Mouse (Mus musculus) brain, embryonic 14.5 days (tissue): ENCODE results near the gene Fam192a.

Experiments
- CTCF ChIP-seq: fragments of 200-500 bp; IDR thresholded peaks from 2 replicates; pipeline ENCODE4 v1.5.1; 2012; ENCODE audit warnings: inconsistent platforms, mild to moderate bottlenecking, moderate library complexity, borderline replicate concordance; ENCODE audit not compliant: insufficient read depth, insufficient read length; ENCODE audit errors: extremely low read depth
- POLR2A ChIP-seq: fragments of 200-500 bp; IDR thresholded peaks from 2 replicates; pipeline ENCODE4 v1.6.1; 2012; ENCODE audit warnings: mild to moderate bottlenecking, inconsistent platforms, borderline replicate concordance; ENCODE audit not compliant: poor library complexity, insufficient read depth, insufficient read length, severe bottlenecking; ENCODE audit errors: extremely low read depth

- TF ChIP-seq CTCF (no peak), POLR2A (no peak)
These were observed 35.2 kb downstream of the Fam192a start for GRCm38 (mm10) chr8:94566446-94567158.
